Mouse (Mus musculus) MEL (cell line): ENCODE measurements at regions not wholly inside any gene's neighbourhood (a gene's known extent, or its start where the extent isn't known, plus 50 kb on each side); places are given as distances from the start of the nearest gene placed in this dataset.

Source experiments
- CTCF ChIP-seq, 3 experiments: IDR thresholded peaks in 2 of 3; conservative IDR thresholded peaks in 1 of 3; 2 replicates each; pipeline ENCODE4 v1.5.1; 2011 to 2012; ENCODE audit warnings: low read length in 3 of 3, low read depth in 2 of 3, mild to moderate bottlenecking in 2 of 3, improper control_type of control experiment in 1 of 3, inconsistent platforms in 1 of 3, mixed read lengths in 1 of 3, moderate library complexity in 1 of 3; ENCODE audit not compliant: control insufficient read depth in 1 of 3, insufficient read depth in 1 of 3, poor library complexity in 1 of 3, severe bottlenecking in 1 of 3
- E2F4 ChIP-seq: IDR thresholded peaks from 2 replicates; pipeline ENCODE4 v1.6.1; 2011; ENCODE audit warnings: low read depth, low read length, improper control_type of control experiment, borderline replicate concordance
- ELF1 ChIP-seq: IDR thresholded peaks from 2 replicates; pipeline ENCODE4 v1.6.1; 2014; ENCODE audit warnings: low read depth, mild to moderate bottlenecking, inconsistent platforms, low read length, improper control_type of control experiment, moderate library complexity
- GATA1 ChIP-seq: IDR thresholded peaks from 2 replicates; pipeline ENCODE4 v1.6.1; 2011; ENCODE audit warnings: low read depth, low read length, improper control_type of control experiment
- MAFK ChIP-seq: IDR thresholded peaks from 2 replicates; pipeline ENCODE4 v1.6.1; 2011; ENCODE audit warnings: low read depth, mild to moderate bottlenecking, low read length, improper control_type of control experiment, borderline replicate concordance
- MAX ChIP-seq: IDR thresholded peaks from 2 replicates; pipeline ENCODE4 v1.6.1; 2011; ENCODE audit warnings: low read length, improper control_type of control experiment
- POLR2A ChIP-seq, 2 experiments: IDR thresholded peaks; 2 replicates each; pipeline ENCODE4 v1.6.1; 2011 to 2012; ENCODE audit warnings: low read length in 2 of 2, mild to moderate bottlenecking in 2 of 2, control low read depth in 1 of 2, improper control_type of control experiment in 1 of 2, low read depth in 1 of 2, moderate library complexity in 1 of 2; ENCODE audit not compliant: control insufficient read depth in 1 of 2, insufficient read depth in 1 of 2, poor library complexity in 1 of 2
- RCOR1 ChIP-seq: IDR thresholded peaks from 2 replicates; pipeline ENCODE4 v1.6.1; 2012; ENCODE audit warnings: low read depth, mild to moderate bottlenecking, inconsistent platforms, low read length, improper control_type of control experiment
- ZKSCAN1 ChIP-seq: IDR thresholded peaks from 2 replicates; pipeline ENCODE4 v1.6.1; 2012; ENCODE audit warnings: low read depth, mild to moderate bottlenecking, inconsistent platforms, low read length, improper control_type of control experiment, moderate library complexity

GRCm38 (mm10) chrX:42333631-42334030, 155.9 kb upstream of the Tex13c2 start:
- TF ChIP-seq ZKSCAN1 (no peak), POLR2A (IDR thresholded peaks at IDR 0.05; ENCODE audit: control insufficient read depth in 1 of 2, insufficient read depth in 1 of 2, low read depth in 1 of 2, low read length in 2 of 2, poor library complexity in 1 of 2) (no peak), MAX (no peak), MAFK (no peak), E2F4 (no peak), ELF1 (no peak), CTCF (IDR thresholded peaks at IDR 0.05 in 2 of 3, conservative IDR thresholded peaks at IDR 0.05 in 1 of 3; ENCODE audit: control insufficient read depth in 1 of 3, insufficient read depth in 1 of 3, low read depth in 2 of 3, low read length in 3 of 3, poor library complexity in 1 of 3, severe bottlenecking in 1 of 3) (no peak), RCOR1 (no peak), GATA1 (no peak)
